Mouse (Mus musculus): ENCODE data around the gene Itgb1bp1.

GRCm38 (mm10) chr12:21247711-21248392, 38.2 kb downstream of the Itgb1bp1 start:
- no peak for TF ChIP-seq CTCF (IDR thresholded peaks at IDR 0.05; ENCODE audit: low read depth)
- TF ChIP-seq EP300 (IDR thresholded peaks at IDR 0.05; ENCODE audit: low read depth), result no peak

All from heart, postnatal 0 days (tissue).